ENCODE assay signal across 8 mouse cellular contexts in genomic region chr17:17373918-17374910, GRCm38 (mm10). TPM values are rescaled to one million over a fixed set of nuclear protein-coding genes. Genes with fewer than 3 reads are reported as not detected.
A peak's percentile ranks its signal among the peaks of the same experiment; 100 is the strongest.
DNase-seq lines count a peak whose midpoint lies in the region; ATAC-seq and TF ChIP-seq lines count a peak whose summit lies in the region.

Gene Riok2, plus strand, starts transcription at chr17:17374309.

- H3K27me3 ChIP-seq in Patski: no peaks in the 10 kb centered on the region
- no peaks in the 10 kb centered on the region for H3K27me3 ChIP-seq in hindbrain, embryonic 13.5 days

- ATAC-seq in Patski: peak; percentile 100
- peak; percentile 98 for ATAC-seq in hindbrain, embryonic 13.5 days (ENCODE audit: low FRiP score)

- peak; percentile 100 for DNase-seq in Patski (ENCODE audit: low read depth, low spot score)
- DNase-seq in cerebellum, postnatal 14 days: peak; percentile 96
- peak; percentile 88 to 93 for DNase-seq in frontal cortex, postnatal 14 days (ENCODE audit: low spot score in 2 of 2)
- DNase-seq in layer of hippocampus, postnatal 25 days (ENCODE audit: extremely low spot score in 1 of 2, low spot score in 1 of 2): peak; percentile 74 to 79
- DNase-seq in lung, postnatal 25 days (ENCODE audit: low spot score): peak; percentile 98
- peak; percentile 99 for DNase-seq in retina, embryonic 14.5 days (ENCODE audit: low spot score)
- DNase-seq in thymus, postnatal 4 days: peak; percentile 95

- CTCF ChIA-PET in Patski (lab: Charles Lee): interaction anchor here (1.0 to 1.4 kb wide), 2 partner anchors 11 to 13 kb away, joined by 3 to 4 read pairs; no protein-coding TSS in a partner anchor

- in situ Hi-C loops in Patski (cut with MboI; ENCODE audit: low pct_unique_long_range_greater_than_20kb): loop anchor here (5.0 kb wide), 1 partner anchor 77 kb away; no protein-coding TSS in a partner anchor

- H3K9me3 ChIP-seq in hindbrain, embryonic 13.5 days: no peaks in the 10 kb centered on the region

- H3K4me1 ChIP-seq in hindbrain, embryonic 13.5 days (replicated peaks): peaks cover 22% of the 10 kb centered on the region

- POLR2A ChIA-PET in Patski (lab: Charles Lee): interaction anchor here (0.6 to 1.6 kb wide), 3 partner anchors 10 to 389 kb away, joined by 3 to 5 read pairs (median 3); no protein-coding TSS in a partner anchor

- WGBS in hindbrain, embryonic 13.5 days: under 1% methylated on average over 48 of the region's 48 CpGs

- H3K27ac ChIP-seq in hindbrain, embryonic 13.5 days: peak within 1 kb of the TSS; percentile 85

- TF ChIP-seq CTCF in Patski (IDR thresholded peaks at IDR 0.05): no peak

- H3K4me3 ChIP-seq in hindbrain, embryonic 13.5 days: peak within 1 kb of the TSS; percentile 77

- peak within 1 kb of the TSS; percentile 63 for H3K4me2 ChIP-seq in hindbrain, embryonic 13.5 days

- H3K9ac ChIP-seq in hindbrain, embryonic 13.5 days: peak within 1 kb of the TSS; percentile 84

- peaks cover 17% of the 10 kb centered on the region for H3K36me3 ChIP-seq in hindbrain, embryonic 13.5 days

RNA-seq across cellular contexts. Expression of gene Riok2, which starts in this region (rescaled TPM):
- 37.5 TPM for polyA plus RNA-seq in Patski (2021)
- 24.5 and 26.8 TPM in 2 replicates for polyA plus RNA-seq in hindbrain, embryonic 13.5 days (2015; fragmentation: Nextera tagmentation; extraction: Ambion mirVana)
- total RNA-seq in layer of hippocampus, postnatal 25 days (2021): 10 to 100 TPM; 17.8 to 18.5 TPM

Comparison
In these comparisons a context has a peak if more than half of its experiments do, and no peak if none do; other contexts are left out.
1. Peak in every context shown above with its lines: DNase-seq, ATAC-seq, H3K4me3 ChIP-seq and H3K27ac ChIP-seq.